Mouse (Mus musculus): ENCODE measurements around the gene Creg2. TPM values are rescaled to one million over a fixed set of nuclear protein-coding genes. Genes with fewer than 3 reads are reported as not detected.
A peak's percentile ranks its signal among the peaks of the same experiment; 100 is the strongest.
"Not testable (repeated sequence)": the region's sequence is repeated elsewhere in the genome, so short reads cannot be mapped to it uniquely, and the experiment has no call there.

Creg2 gene
- polyA plus RNA-seq, 1 experiment, result not detected

GRCm38 (mm10) chr1:39592090-39592489 lies 59.2 kb downstream of the Creg2 start:
- Histone ChIP-seq H3K4me3 (ENCODE audit: insufficient read depth, low read depth, low read length) (no peak overlapping the region), H3K4me1 (ENCODE audit: control insufficient read depth, insufficient read depth, insufficient read length, low read length) (no peaks in the 10 kb centered on the region), H3K27ac (replicated peaks; ENCODE audit: low read depth, low read length) (no peak overlapping the region)

DNA sequence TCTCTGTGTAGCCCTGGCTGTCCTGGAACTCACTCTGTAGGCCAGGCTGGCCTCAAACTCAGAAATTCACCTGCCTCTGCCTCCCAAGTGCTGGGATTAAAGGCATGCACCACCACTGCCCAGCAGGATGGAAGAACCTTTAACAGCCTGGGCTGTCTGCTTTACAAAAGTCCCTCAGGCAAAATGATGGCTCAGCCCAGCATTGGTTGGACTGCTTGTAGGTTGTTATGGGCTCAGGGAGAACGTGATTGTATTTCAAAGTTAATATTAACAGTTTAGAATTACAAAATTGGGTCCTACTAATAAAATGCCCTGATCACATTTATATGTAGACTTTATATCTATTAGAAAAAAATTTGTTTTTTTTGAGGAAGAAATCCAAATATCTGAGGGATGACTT lies 59.7 kb downstream of the Creg2 start:
- H3K4me3 ChIP-seq (ENCODE audit: insufficient read depth, low read depth, low read length); H3K27ac ChIP-seq (replicated peaks; ENCODE audit: low read depth, low read length); H3K4me1 ChIP-seq (ENCODE audit: control insufficient read depth, insufficient read depth, insufficient read length, low read length): not testable (repeated sequence)

GRCm38 (mm10) chr1:39590193-39590592 lies 61.1 kb downstream of the Creg2 start:
- no peak overlapping the region for H3K4me3 ChIP-seq (ENCODE audit: insufficient read depth, low read depth, low read length)
- H3K27ac ChIP-seq (replicated peaks; ENCODE audit: low read depth, low read length), result no peak overlapping the region
- H3K4me1 ChIP-seq (ENCODE audit: control insufficient read depth, insufficient read depth, insufficient read length, low read length), result no peaks in the 10 kb centered on the region

- Histone ChIP-seq H3K4me3 (ENCODE audit: insufficient read depth, low read depth, low read length) (no peak overlapping the region), H3K27ac (replicated peaks; ENCODE audit: low read depth, low read length) (no peak overlapping the region), H3K4me1 (ENCODE audit: control insufficient read depth, insufficient read depth, insufficient read length, low read length) (no peaks in the 10 kb centered on the region)
These were observed 65.9 kb downstream of the Creg2 start for GRCm38 (mm10) chr1:39585416-39585815.

DNA sequence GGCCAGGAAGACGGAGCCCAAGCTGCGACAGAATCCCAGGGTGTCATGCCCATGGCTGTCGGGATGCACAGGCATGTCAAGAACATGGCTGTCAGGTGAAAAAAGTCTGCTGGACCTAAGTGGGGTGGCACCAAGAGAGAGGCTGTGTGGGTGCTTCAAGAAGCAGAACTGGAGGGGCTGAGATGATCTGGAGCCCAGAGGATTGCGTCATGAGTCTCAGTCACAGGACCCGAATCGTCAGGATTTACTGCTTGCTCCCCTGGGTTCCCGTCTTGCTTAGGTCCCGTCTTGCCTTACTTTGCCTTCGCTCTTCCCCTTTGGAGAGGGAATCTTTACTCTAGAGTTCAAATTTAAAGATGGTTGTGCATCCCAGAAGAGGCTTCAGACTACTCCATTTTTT lies 68.1 kb downstream of the Creg2 start:
- no peak overlapping the region for H3K4me3 ChIP-seq (ENCODE audit: insufficient read depth, low read depth, low read length)
- H3K27ac ChIP-seq (replicated peaks; ENCODE audit: low read depth, low read length), result no peak overlapping the region
- no peaks in the 10 kb centered on the region for H3K4me1 ChIP-seq (ENCODE audit: control insufficient read depth, insufficient read depth, insufficient read length, low read length)

GRCm38 (mm10) chr1:39581215-39581614 lies 70.1 kb downstream of the Creg2 start:
- H3K4me1 ChIP-seq (ENCODE audit: control insufficient read depth, insufficient read depth, insufficient read length, low read length), result no peaks in the 10 kb centered on the region
- H3K4me3 ChIP-seq (ENCODE audit: insufficient read depth, low read depth, low read length), result no peak overlapping the region
- H3K27ac ChIP-seq (replicated peaks; ENCODE audit: low read depth, low read length), result no peak overlapping the region

- H3K27ac ChIP-seq (replicated peaks; ENCODE audit: low read depth, low read length), result peak overlapping the region; percentile 66; the same call in 1 of the 2 replicates
- no peaks in the 10 kb centered on the region for H3K4me1 ChIP-seq (ENCODE audit: control insufficient read depth, insufficient read depth, insufficient read length, low read length)
- H3K4me3 ChIP-seq (ENCODE audit: insufficient read depth, low read depth, low read length), result no peak overlapping the region
These were observed 72.1 kb downstream of the Creg2 start for GRCm38 (mm10) chr1:39579139-39579538.

- Histone ChIP-seq H3K4me1 (ENCODE audit: control insufficient read depth, insufficient read depth, insufficient read length, low read length) (no peaks in the 10 kb centered on the region), H3K27ac (replicated peaks; ENCODE audit: low read depth, low read length) (peak overlapping the region; percentile 21; the same call in 1 of the 2 replicates), H3K4me3 (ENCODE audit: insufficient read depth, low read depth, low read length) (no peak overlapping the region)
These were observed 72.8 kb downstream of the Creg2 start for GRCm38 (mm10) chr1:39578446-39578845.

DNA sequence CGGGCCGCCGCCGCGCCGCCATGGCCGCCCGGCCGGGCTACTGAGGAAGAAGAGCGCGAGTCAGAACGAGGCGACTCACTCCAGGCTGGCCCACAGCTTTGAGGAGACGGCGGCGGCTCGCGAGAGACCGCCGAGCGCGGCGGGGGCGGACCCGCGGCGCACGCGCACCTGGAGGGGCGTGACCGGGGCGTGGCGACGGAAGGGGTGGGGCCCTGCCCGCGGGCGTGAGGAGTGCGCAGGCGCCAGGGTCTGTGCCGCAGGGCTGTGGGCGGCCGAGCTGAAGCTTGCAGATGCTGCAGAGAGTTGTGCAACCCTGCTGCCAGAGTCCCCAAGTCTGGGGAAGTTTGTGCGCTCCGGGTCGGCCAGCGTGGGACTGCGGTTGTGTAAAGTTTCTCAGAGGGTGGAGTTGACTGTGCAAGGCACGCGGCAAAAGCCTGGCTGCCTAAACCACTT lies 74.0 kb downstream of the Creg2 start, which contains the start of gene Rnf149:
TSS of gene Rnf149 (minus strand) at position 153 of the 453 bp plus-strand sequence.
- Histone ChIP-seq H3K4me1 (ENCODE audit: control insufficient read depth, insufficient read depth, insufficient read length, low read length) (no peaks in the 10 kb centered on the region), H3K27ac (replicated peaks; ENCODE audit: low read depth, low read length) (peak within 1 kb of the TSS; percentile 42)

DNA sequence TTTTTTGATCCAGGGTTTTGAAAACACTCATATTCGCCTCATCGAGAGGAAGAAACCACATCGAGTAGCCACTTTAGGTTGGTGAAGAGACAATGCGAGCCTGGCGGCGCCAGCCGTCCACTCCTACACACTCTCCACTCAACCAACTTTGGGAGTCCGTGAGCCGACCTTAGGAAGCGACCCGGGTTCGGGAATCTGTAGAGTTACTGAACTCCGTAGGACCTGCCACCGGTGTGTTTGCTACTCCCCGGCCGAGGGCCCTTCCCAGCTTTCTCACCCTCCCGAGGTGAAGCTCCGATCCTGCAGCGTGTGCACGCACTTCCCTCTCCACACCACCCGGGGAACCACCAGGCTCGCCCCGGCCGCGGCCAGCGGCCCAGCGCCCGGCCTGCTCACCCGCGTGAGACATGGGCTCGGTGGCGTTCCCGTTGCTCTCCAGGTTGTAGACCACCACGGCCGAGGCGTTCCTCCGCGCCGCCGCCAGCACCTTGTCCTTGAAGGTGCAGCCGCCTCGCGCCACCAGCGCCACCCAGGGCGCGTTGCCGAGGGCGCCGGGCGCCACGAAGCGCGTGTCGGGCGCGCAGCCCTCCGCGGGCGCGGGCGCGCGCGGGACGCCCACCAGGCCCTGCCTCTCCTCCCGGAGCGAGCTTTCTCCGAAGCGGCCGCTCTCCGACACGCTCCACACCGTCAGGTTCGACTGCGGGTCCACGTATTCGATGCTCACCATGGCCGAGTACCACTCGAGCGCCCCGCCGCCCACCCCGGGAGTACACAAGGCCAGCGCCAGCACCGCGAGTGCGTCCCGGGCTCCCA lies 74.6 kb downstream of the Creg2 start:
- peak overlapping the region; percentile 42 for H3K27ac ChIP-seq (replicated peaks; ENCODE audit: low read depth, low read length)
- peak overlapping the region; percentile 87 for H3K4me3 ChIP-seq (ENCODE audit: insufficient read depth, low read depth, low read length)
- no peaks in the 10 kb centered on the region for H3K4me1 ChIP-seq (ENCODE audit: control insufficient read depth, insufficient read depth, insufficient read length, low read length)

More for the DNA sequence above, 74.0 kb downstream of the Creg2 start, which contains the start of gene Rnf149:
- peak within 1 kb of the TSS; percentile 87 for H3K4me3 ChIP-seq (ENCODE audit: insufficient read depth, low read depth, low read length)

- Histone ChIP-seq H3K4me1 (ENCODE audit: control insufficient read depth, insufficient read depth, insufficient read length, low read length) (no peaks in the 10 kb centered on the region), H3K27ac (replicated peaks; ENCODE audit: low read depth, low read length) (no peak overlapping the region), H3K4me3 (ENCODE audit: insufficient read depth, low read depth, low read length) (peak overlapping the region; percentile 87)
These were observed 75.4 kb downstream of the Creg2 start for GRCm38 (mm10) chr1:39575778-39576375.

GRCm38 (mm10) chr1:39573890-39574289 lies 77.4 kb downstream of the Creg2 start:
- Histone ChIP-seq H3K4me1 (ENCODE audit: control insufficient read depth, insufficient read depth, insufficient read length, low read length) (no peaks in the 10 kb centered on the region), H3K4me3 (ENCODE audit: insufficient read depth, low read depth, low read length) (no peak overlapping the region), H3K27ac (replicated peaks; ENCODE audit: low read depth, low read length) (no peak overlapping the region)

- no peak overlapping the region for H3K4me3 ChIP-seq (ENCODE audit: insufficient read depth, low read depth, low read length)
- H3K4me1 ChIP-seq (ENCODE audit: control insufficient read depth, insufficient read depth, insufficient read length, low read length), result no peaks in the 10 kb centered on the region
- no peak overlapping the region for H3K27ac ChIP-seq (replicated peaks; ENCODE audit: low read depth, low read length)
These were observed 79.6 kb downstream of the Creg2 start for GRCm38 (mm10) chr1:39571653-39572052.
